Mouse (Mus musculus) midbrain, embryonic 10.5 days (tissue): ENCODE measurements around the gene A630089N07Rik. TPM values are rescaled to one million over a fixed set of nuclear protein-coding genes. Genes with fewer than 3 reads are reported as not detected.
"Not testable (repeated sequence)": the region's sequence is repeated elsewhere in the genome, so short reads cannot be mapped to it uniquely, and the experiment has no call there.

Source experiments
- DNase-seq: peaks from one replicate; pipeline ENCODE4 v3.0.0-alpha.2; 2017; ENCODE audit warnings: low spot score
- H3K27ac ChIP-seq: fragments of 300-500 bp; sonication (generic); replicated peaks from 2 replicates; pipeline ENCODE4 v1.5.1; 2016; ENCODE audit warnings: mild to moderate bottlenecking
- H3K27me3 ChIP-seq: fragments of 300-500 bp; sonication (generic); 2 replicates; pipeline ENCODE4 v1.6.1; 2016; ENCODE audit warnings: low read depth, mild to moderate bottlenecking; ENCODE audit not compliant: poor library complexity, severe bottlenecking
- H3K36me3 ChIP-seq: fragments of 300-500 bp; sonication (generic); 2 replicates; pipeline ENCODE4 v1.6.1; 2016; ENCODE audit warnings: mild to moderate bottlenecking, moderate library complexity
- H3K4me1 ChIP-seq: fragments of 300-500 bp; sonication (generic); 2 replicates; pipeline ENCODE4 v1.6.1; 2016
- H3K4me3 ChIP-seq: fragments of 300-500 bp; sonication (generic); 2 replicates; pipeline ENCODE4 v1.5.1; 2016; ENCODE audit warnings: mild to moderate bottlenecking, moderate library complexity
- H3K9me3 ChIP-seq: fragments of 300-500 bp; sonication (generic); replicated peaks from 2 replicates; pipeline ENCODE4 v1.6.1; 2016; ENCODE audit warnings: mild to moderate bottlenecking
- WGBS: fragments of 180-500 bp; shearing (Covaris S2); methylation state at CpG from one replicate; pipeline ENCODE4 v1.1.7; 2016; 5-methylcytosine and 5-hydroxymethylcytosine counted together
- polyA plus RNA-seq: library from polyadenylated mRNA; unstranded; fragments of >200 nt; fragmentation: Nextera tagmentation; extraction: Ambion mirVana; gene quantifications from 2 replicates; pipeline ENCODE4 v1.2.1, GENCODE M21; 2016

Gene A630089N07Rik
- polyA plus RNA-seq, 1 experiment from 2014 or later: 34.1 TPM

DNA sequence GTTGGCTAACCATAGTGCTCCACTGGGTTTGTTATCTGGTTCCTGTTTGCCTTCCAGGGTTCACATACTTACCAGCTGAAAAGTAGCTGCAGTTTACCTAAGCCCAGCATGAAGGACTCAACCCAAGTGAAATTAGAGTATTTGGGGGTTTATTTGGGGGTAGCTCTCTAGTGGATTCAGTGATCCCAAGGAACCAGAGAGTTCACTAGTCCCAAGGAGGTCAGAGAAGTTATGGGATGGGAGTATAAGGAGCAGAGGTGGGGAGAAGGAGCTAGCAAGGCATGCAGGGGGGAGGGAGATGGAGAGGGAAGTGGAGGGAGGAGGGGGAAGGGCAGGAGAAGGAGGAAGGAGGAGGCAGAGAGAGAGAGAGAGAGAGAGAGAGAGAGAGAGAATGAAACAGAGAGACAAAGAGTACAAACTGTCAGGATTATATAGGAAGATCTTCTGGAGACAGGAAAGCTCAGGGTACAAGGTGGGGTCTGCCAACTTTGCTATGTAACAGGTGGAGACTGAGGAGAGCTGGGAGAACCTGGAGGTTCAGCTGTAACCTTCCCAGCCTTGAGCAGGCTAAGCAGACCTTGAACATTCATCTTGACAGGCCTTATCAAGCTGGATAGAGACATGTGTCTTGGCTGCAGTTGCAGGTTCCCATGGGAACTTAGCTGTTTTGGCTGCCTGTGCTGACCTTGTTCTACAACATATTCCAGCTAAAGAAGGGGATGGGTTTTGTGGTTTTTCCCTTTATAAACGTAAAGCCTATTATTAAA, 86.2 kb downstream of the A630089N07Rik start:
- Histone ChIP-seq H3K27ac (peak overlapping the region; percentile 82), H3K4me1 (peaks cover 16% of the 10 kb centered on the region), H3K27me3 (no peaks in the 10 kb centered on the region), H3K9me3 (peaks cover 20% of the 10 kb centered on the region), H3K4me3 (peak overlapping the region; percentile 66), H3K36me3 (peaks cover 20% of the 10 kb centered on the region)
- WGBS: 16% methylated on average over 1 of the region's 1 CpGs
- DNase-seq: no peak

DNA sequence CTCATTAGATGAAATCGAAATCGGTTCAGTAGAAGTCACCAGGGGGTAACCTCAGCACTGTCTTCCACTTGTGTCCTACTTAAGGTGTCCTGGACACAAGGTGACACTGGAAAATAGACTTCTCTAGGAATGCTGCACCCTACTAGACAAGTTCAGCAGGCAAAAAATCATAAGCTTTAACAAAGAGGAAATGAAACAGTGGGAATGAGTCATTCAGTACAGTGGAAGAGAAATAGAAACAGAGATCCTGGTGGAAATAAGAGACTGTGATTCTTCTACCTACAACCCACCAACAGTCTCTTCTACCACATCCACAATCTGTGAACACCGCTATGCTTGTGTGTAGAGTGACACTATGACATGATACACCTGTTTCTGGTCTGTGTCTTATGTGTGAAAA, 89.8 kb downstream of the A630089N07Rik start:
- WGBS: 81% methylated on average over 3 of the region's 3 CpGs
- DNase-seq: not testable (repeated sequence)

DNA sequence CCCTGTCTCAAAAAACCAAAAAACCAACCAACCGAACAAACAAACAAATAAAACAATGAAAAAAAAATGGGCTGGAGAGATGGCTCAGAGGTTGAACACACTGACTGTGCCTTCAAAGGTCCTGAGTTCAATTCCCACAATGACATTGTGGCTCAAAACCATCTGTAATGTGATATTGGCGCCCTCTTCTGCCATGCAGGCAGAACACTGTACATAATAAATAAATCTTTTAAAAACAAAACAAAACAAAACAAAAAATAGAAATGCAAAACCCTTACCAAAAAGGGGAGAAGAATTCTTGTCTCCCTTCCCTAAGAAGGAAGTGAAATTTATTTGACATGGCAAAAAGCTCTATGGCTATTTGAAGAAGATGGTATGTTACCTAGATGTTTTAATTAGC, 90.7 kb downstream of the A630089N07Rik start:
- Histone ChIP-seq H3K4me1 (peaks cover 5% of the 10 kb centered on the region), H3K36me3 (no peaks in the 10 kb centered on the region), H3K27me3 (no peaks in the 10 kb centered on the region), H3K4me3 (no peak overlapping the region), H3K9me3 (no peaks in the 10 kb centered on the region; the same call in 1 of the 2 replicates), H3K27ac (no peak overlapping the region)
- no peak for DNase-seq
- WGBS: 82% methylated on average over 2 of the region's 2 CpGs

More for the DNA sequence above, 89.8 kb downstream of the A630089N07Rik start:
- H3K27ac ChIP-seq, H3K4me3 ChIP-seq, H3K9me3 ChIP-seq, H3K27me3 ChIP-seq, H3K36me3 ChIP-seq, H3K4me1 ChIP-seq: not testable (repeated sequence)

DNA sequence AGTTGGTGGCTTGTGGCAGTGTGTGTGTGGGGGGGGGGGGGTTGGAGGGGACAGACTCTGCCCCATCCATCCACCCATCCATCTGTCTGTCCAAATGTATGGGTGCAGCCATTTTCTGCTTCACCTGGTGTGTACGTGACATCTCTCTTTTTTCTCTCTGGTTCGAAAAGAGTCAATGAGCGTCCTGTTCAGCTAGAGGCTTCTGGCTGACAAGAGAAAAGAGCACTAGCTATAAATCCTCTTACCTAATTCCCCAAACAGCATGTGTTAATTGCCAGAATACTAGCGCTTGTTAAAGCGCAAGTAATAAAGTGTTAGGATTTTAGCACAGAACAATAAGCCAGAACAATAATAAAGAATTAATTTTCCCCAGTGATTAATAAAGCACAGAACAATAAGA, 97.7 kb downstream of the A630089N07Rik start:
- WGBS: 73% methylated on average over 5 of the region's 5 CpGs
- H3K36me3 ChIP-seq: no peaks in the 10 kb centered on the region
- H3K4me3 ChIP-seq: no peak overlapping the region
- no peaks in the 10 kb centered on the region for H3K4me1 ChIP-seq
- no peak overlapping the region for H3K27ac ChIP-seq
- no peaks in the 10 kb centered on the region for H3K27me3 ChIP-seq
- no peak for DNase-seq
- H3K9me3 ChIP-seq: no peaks in the 10 kb centered on the region; the same call in 1 of the 2 replicates

DNA sequence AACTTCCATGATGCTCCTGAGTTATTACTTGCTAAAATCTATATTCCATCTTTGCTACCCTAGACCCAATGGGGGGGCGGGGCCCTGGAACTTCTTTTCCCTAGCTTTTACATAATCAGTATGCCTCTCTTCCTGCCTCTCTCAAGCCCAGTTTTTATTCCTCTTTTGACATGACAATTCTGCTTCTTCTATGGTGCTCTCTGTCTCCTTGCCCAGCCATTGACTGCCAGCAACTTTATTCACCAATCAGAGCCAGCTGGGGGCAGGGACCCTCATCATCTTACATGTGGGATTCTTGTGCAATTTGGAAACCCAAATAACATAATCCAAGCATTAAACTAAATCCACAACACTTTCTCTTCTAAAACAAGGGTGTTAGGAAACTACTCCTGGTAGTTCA, 100.9 kb downstream of the A630089N07Rik start:
- no peaks in the 10 kb centered on the region for H3K27me3 ChIP-seq
- no peaks in the 10 kb centered on the region for H3K36me3 ChIP-seq
- 94% methylated on average over 1 of the region's 1 CpGs for WGBS
- H3K27ac ChIP-seq: no peak overlapping the region
- DNase-seq: no peak
- no peaks in the 10 kb centered on the region for H3K4me1 ChIP-seq
- no peak overlapping the region for H3K4me3 ChIP-seq
- no peaks in the 10 kb centered on the region for H3K9me3 ChIP-seq

- Histone ChIP-seq H3K27ac (no peak overlapping the region), H3K36me3 (no peaks in the 10 kb centered on the region), H3K9me3 (no peaks in the 10 kb centered on the region), H3K4me3 (no peak overlapping the region), H3K4me1 (no peaks in the 10 kb centered on the region), H3K27me3 (no peaks in the 10 kb centered on the region)
- WGBS: 88% methylated on average over 3 of the region's 3 CpGs
- no peak for DNase-seq
These were observed 104.5 kb downstream of the A630089N07Rik start for GRCm38 (mm10) chr16:97977722-97978121.

- Histone ChIP-seq H3K9me3 (no peaks in the 10 kb centered on the region), H3K27me3 (no peaks in the 10 kb centered on the region), H3K27ac (no peak overlapping the region), H3K4me1 (no peaks in the 10 kb centered on the region), H3K4me3 (no peak overlapping the region), H3K36me3 (no peaks in the 10 kb centered on the region)
- no peak for DNase-seq
- 80% methylated on average over 1 of the region's 1 CpGs for WGBS
These were observed 105.0 kb downstream of the A630089N07Rik start for GRCm38 (mm10) chr16:97977277-97977676.

GRCm38 (mm10) chr16:97963956-97964540, 118.2 kb downstream of the A630089N07Rik start:
- H3K4me3 ChIP-seq: no peak overlapping the region
- DNase-seq: no peak
- H3K27ac ChIP-seq: no peak overlapping the region
- 82% methylated on average over 3 of the region's 3 CpGs for WGBS
- H3K4me1 ChIP-seq: peaks cover 11% of the 10 kb centered on the region
- no peaks in the 10 kb centered on the region for H3K9me3 ChIP-seq
- peaks cover 3% of the 10 kb centered on the region; the same call in 1 of the 2 replicates for H3K36me3 ChIP-seq
- no peaks in the 10 kb centered on the region for H3K27me3 ChIP-seq

- DNase-seq: peak; percentile 96
- WGBS: under 1% methylated on average over 78 of the region's 78 CpGs
- H3K36me3 ChIP-seq: peaks cover 6% of the 10 kb centered on the region
- no peaks in the 10 kb centered on the region for H3K9me3 ChIP-seq
- H3K4me1 ChIP-seq: peaks cover 11% of the 10 kb centered on the region
- H3K27me3 ChIP-seq: no peaks in the 10 kb centered on the region
- H3K4me3 ChIP-seq: peak within 1 kb of the TSS; percentile 90
- peak within 1 kb of the TSS; percentile 95 for H3K27ac ChIP-seq
These were observed 119.9 kb downstream of the A630089N07Rik start, which contains the start of the genes C2cd2 and Zbtb21 for GRCm38 (mm10) chr16:97962151-97962948. Gene C2cd2, minus strand, starts transcription at chr16:97962598. Gene Zbtb21, minus strand, starts transcription at chr16:97962622.

DNA sequence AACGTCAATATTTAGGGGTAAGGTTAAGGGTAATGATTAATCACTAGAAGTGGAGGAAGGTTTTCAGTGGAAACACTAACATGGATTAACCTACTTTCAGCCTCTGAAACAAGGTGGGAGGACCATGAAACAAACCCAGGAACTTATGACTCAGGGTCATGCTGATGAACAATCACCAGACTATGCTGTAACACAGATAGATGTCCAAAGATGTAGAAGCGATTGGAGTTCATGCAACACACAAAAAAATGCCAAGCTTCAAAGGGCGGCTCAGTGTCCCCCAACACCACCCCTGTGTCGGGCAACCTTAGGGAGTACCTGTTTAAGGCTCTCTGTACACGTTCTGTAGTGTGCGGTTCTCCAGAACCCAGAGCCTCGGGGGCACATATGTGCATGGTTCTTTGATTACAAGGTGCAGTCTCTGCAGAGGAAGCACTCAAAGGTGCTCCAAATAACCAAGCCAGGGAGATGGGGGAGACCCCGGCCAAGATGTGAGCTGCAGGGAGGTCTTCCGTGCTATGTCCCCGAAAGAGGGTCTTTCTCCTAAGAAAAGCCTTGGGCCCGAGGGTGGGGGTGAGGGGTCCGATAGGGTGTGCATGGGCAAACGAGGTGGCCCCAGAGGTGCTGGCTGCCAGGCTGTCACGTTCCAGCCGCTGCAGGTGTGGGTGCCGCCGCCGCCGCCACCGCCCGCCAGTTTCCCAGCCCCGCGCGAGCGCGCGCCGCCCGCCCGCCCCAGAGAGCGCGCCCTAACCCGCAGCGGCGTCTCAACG, 120.7 kb downstream of the A630089N07Rik start:
- H3K36me3 ChIP-seq: peaks cover 11% of the 10 kb centered on the region
- 11% methylated on average over 36 of the region's 36 CpGs for WGBS
- peak overlapping the region; percentile 90 for H3K4me3 ChIP-seq
- peak overlapping the region; percentile 95 for H3K27ac ChIP-seq
- H3K9me3 ChIP-seq: no peaks in the 10 kb centered on the region
- H3K27me3 ChIP-seq: no peaks in the 10 kb centered on the region
- DNase-seq: peak; percentile 20
- peaks cover 11% of the 10 kb centered on the region for H3K4me1 ChIP-seq

DNA sequence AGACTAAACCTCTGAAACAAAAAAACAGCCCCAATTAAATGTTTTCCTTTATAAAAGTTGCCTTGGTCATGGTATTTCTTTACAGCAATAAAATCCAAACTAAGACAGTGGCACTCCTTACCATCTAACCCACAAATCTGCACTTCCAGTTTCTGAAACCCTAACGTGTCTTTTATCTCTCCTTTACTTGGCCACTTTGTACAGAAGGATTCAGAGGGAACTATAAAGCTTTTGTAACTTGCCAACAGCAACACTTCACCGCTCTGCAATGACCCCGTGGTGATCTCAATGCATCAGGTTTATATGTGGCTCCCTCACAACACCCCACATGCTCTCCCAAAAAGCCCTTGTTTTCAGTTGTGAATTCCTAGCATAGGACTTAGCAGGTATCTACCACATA, 121.9 kb downstream of the A630089N07Rik start:
- Histone ChIP-seq H3K36me3 (peaks cover 23% of the 10 kb centered on the region), H3K4me3 (no peak overlapping the region), H3K27me3 (no peaks in the 10 kb centered on the region), H3K9me3 (no peaks in the 10 kb centered on the region), H3K4me1 (peaks cover 11% of the 10 kb centered on the region), H3K27ac (no peak overlapping the region)
- DNase-seq: no peak
- WGBS: 91% methylated on average over 3 of the region's 3 CpGs

DNA sequence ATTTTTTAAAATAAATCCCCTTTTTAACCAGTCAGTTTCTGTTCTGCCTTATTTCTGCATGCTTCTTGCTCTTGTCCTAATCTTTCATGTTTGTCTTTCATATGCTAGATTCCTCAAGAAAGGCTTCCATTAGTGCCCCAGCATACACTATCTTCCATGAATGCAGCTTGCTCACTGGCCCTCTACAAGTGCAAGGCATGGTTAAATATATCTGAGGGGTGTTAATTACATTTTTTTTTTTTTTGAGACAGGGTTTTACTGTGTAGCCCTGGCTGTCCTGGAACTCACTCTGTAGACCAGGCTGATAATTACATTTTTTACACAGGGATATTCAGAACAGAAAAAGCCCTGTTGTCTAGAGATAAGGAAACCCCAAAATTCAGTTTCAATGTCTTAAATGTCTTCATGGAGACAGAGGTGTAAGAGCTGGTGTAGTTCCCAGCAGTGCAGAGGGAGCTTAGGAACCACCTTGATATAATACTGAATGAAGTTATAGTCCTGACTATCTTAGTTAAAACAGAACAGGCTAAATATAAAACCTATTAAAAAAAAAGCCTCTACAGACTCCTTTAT, 123.8 kb downstream of the A630089N07Rik start:
- H3K36me3 ChIP-seq: peaks cover 40% of the 10 kb centered on the region
- no peak overlapping the region for H3K4me3 ChIP-seq
- H3K27ac ChIP-seq: no peak overlapping the region
- H3K27me3 ChIP-seq: no peaks in the 10 kb centered on the region
- H3K9me3 ChIP-seq: no peaks in the 10 kb centered on the region
- peaks cover 11% of the 10 kb centered on the region for H3K4me1 ChIP-seq
- DNase-seq: no peak
